In the genomic region with DNA sequence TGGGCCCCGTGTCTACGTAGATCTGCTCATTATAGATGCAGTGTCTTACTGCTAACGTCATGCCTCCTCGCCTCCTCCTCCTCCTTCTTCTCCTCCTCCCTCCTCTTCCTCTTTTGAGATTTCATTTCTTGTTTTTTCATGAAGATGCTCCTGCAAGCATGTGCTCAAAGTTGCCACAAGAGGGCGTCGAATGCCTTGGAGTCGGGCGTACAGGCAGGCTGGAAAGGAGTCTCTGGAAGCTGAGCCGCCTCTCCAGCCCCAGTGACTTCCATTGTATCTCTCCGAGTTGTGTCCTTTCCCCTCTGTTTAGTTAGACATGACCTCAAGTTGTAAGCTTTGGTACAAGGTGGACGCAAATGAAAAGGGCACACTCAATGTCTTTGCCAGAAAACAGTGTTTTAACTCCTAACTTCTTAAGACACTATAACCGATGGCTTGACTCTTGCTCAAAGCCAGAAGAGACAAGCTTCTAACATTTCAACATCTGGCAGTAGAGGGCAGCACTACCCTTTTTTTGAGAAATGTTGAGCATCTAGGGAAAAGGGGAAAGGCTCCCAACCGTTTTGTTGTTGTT, we compare ENCODE assay signal across 8 mouse cellular contexts. TPM values are rescaled to one million over a fixed set of nuclear protein-coding genes. Genes with fewer than 3 reads are reported as not detected.
DNase-seq lines count a peak whose midpoint lies in the region; ATAC-seq lines count a peak whose summit lies in the region.

No protein-coding gene starts in this region.

- H3K4me1 ChIP-seq in embryonic facial prominence, embryonic 11.5 days (ENCODE audit: control insufficient read depth, insufficient read depth, low read length) = no peaks in the 10 kb centered on the region
- H3K4me1 ChIP-seq in limb, embryonic 15.5 days = peaks cover 2% of the 10 kb centered on the region

- WGBS in embryonic facial prominence, embryonic 11.5 days = 1% methylated on average over 13 of the region's 13 CpGs
- WGBS in limb, embryonic 15.5 days = 3% methylated on average over 13 of the region's 13 CpGs

- H3K27ac ChIP-seq in embryonic facial prominence, embryonic 11.5 days (replicated peaks; ENCODE audit: low read depth, low read length) = no peak overlapping the region
- H3K27ac ChIP-seq in limb, embryonic 15.5 days = no peak overlapping the region

- DNase-seq in 416B (ENCODE audit: low read depth) = peak; percentile 85
- peak; percentile 78 for DNase-seq in adrenal gland, postnatal 10 days
- DNase-seq in embryonic facial prominence, embryonic 11.5 days (ENCODE audit: low spot score) = peak; percentile 93
- DNase-seq in heart, adult 18-20 months = peak; percentile 85 to 90
- DNase-seq in kidney, adult 18-20 months = peak; percentile 75
- DNase-seq in monocyte, adult 2 months (ENCODE audit: low read depth in 1 of 2, low spot score in 2 of 2) = peak; percentile 61 to 66
- peak; percentile 23 to 47 for DNase-seq in spleen, postnatal 14 days (ENCODE audit: low spot score in 2 of 2)

- H3K27me3 ChIP-seq in embryonic facial prominence, embryonic 11.5 days (ENCODE audit: control insufficient read depth, insufficient read depth, low read length) = no peaks in the 10 kb centered on the region
- no peaks in the 10 kb centered on the region for H3K27me3 ChIP-seq in limb, embryonic 15.5 days

- H3K9me3 ChIP-seq in embryonic facial prominence, embryonic 11.5 days (replicated peaks; ENCODE audit: control insufficient read depth, low read length) = no peaks in the 10 kb centered on the region
- H3K9me3 ChIP-seq in limb, embryonic 15.5 days = no peaks in the 10 kb centered on the region

- H3K4me3 ChIP-seq in embryonic facial prominence, embryonic 11.5 days (ENCODE audit: low read depth, low read length) = no peak overlapping the region
- H3K4me3 ChIP-seq in limb, embryonic 15.5 days = peak overlapping the region; percentile 22; the same call in 1 of the 2 replicates

- peak overlapping the region; percentile 2; the same call in 1 of the 2 replicates for H3K4me2 ChIP-seq in embryonic facial prominence, embryonic 11.5 days (ENCODE audit: low read depth, low read length)
- peak overlapping the region; percentile 41 for H3K4me2 ChIP-seq in limb, embryonic 15.5 days

- H3K9ac ChIP-seq in embryonic facial prominence, embryonic 11.5 days (replicated peaks; ENCODE audit: low read length) = no peak overlapping the region
- H3K9ac ChIP-seq in limb, embryonic 15.5 days = no peak overlapping the region

- no peaks in the 10 kb centered on the region for H3K36me3 ChIP-seq in embryonic facial prominence, embryonic 11.5 days (replicated peaks; ENCODE audit: control insufficient read depth, insufficient read depth, low read depth, low read length)
- no peaks in the 10 kb centered on the region for H3K36me3 ChIP-seq in limb, embryonic 15.5 days

- peak; percentile 78 for ATAC-seq in embryonic facial prominence, embryonic 11.5 days (replicated peaks; ENCODE audit: insufficient number of reproducible peaks, low FRiP score, low TSS enrichment, low read depth)
- ATAC-seq in limb, embryonic 15.5 days (ENCODE audit: insufficient number of reproducible peaks, low FRiP score, low TSS enrichment, low read depth) = no peak

RNA-seq across cellular contexts. Expression of gene Got1, which starts 5.9 kb away (rescaled TPM):
- 100 to 1,000 TPM in 1 of 2 experiments, 10 to 100 TPM in 1; 83.4 to 147 TPM for total RNA-seq in adrenal gland, postnatal 10 days (2021)
- 44.5 and 46.3 TPM in 2 replicates for polyA plus RNA-seq in embryonic facial prominence, embryonic 11.5 days (2014; fragmentation: Nextera tagmentation; extraction: Ambion mirVana)
- 1,000 to 10,000 TPM; 1,066 to 1,082 TPM for total RNA-seq in heart, adult 18-20 months (2021)
- polyA plus RNA-seq in limb, embryonic 15.5 days (2015; fragmentation: Nextera tagmentation; extraction: Ambion mirVana) = 22.7 and 30.6 TPM in 2 replicates

Comparison
In these comparisons a context has a peak if more than half of its experiments do, and no peak if none do; other contexts are left out.
1. DNase-seq: peak in every context shown above with its lines; median percentile 93 in embryonic facial prominence, embryonic 11.5 days; 88 in heart, adult 18-20 months; 85 in 416B; 78 in adrenal gland, postnatal 10 days; 75 in kidney, adult 18-20 months; 64 in monocyte, adult 2 months; 35 in spleen, postnatal 14 days.
2. RNA of gene Got1, which starts 5.9 kb away (total RNA-seq): 1,066 to 1,082 TPM in heart, adult 18-20 months; 83.4 to 147 TPM in adrenal gland, postnatal 10 days; every median in the first group is over 4 times any median in the second.